Mouse (Mus musculus) thymus, postnatal 36 days (tissue): ENCODE data around the gene Olfr715b.
"Not testable (repeated sequence)": the region's sequence is repeated elsewhere in the genome, so short reads cannot be mapped to it uniquely, and the experiment has no call there.

ENCODE experiments used
- DNase-seq, 2 experiments: peaks; one replicate each; pipeline ENCODE4 v3.0.0; 2022; ENCODE audit warnings: mixed read lengths in 2 of 2

Olfr715b gene

GRCm38 (mm10) chr7:107110269-107110668 lies at the start of gene Olfr715b:
Gene Olfr715b (minus strand): TSS chr7:107110369.
- not testable (repeated sequence) for DNase-seq

GRCm38 (mm10) chr7:107138027-107138426 lies 27.9 kb upstream of the Olfr715b start, which contains the start of gene Olfr716:
Gene Olfr716 (plus strand): TSS chr7:107138327.
- DNase-seq: not testable (repeated sequence)

GRCm38 (mm10) chr7:107130983-107131382 lies 20.8 kb upstream of the Olfr715b start, which contains the start of gene Olfr715:
Gene Olfr715 (minus strand): TSS chr7:107131083.
- not testable (repeated sequence) for DNase-seq

GRCm38 (mm10) chr7:107092920-107093319 lies 17.2 kb downstream of the Olfr715b start, which contains the start of gene Olfr17:
Gene Olfr17 (plus strand): TSS chr7:107093220.
- DNase-seq: no peak

- DNase-seq: no peak
Observed at GRCm38 (mm10) chr7:107070681-107071080, 39.5 kb downstream of the Olfr715b start, which contains the start of gene Olfr714. Gene Olfr714 (plus strand): TSS chr7:107070981.
